In genomic region chr1:71651315-71651714, GRCm38 (mm10) we compare ENCODE assay signal across 8 mouse cellular contexts. TPM values are rescaled to one million over a fixed set of nuclear protein-coding genes. Genes with fewer than 3 reads are reported as not detected.
DNase-seq lines count a peak whose midpoint lies in the region; ATAC-seq and TF ChIP-seq lines count a peak whose summit lies in the region.

No protein-coding gene starts in this region.

- H3K9ac ChIP-seq in kidney, postnatal 0 days (ENCODE audit: low read depth, low read length): peak overlapping the region; percentile 46; the same call in 1 of the 2 replicates
- 0 out of 2 replicates have a peak overlapping the region, but pooled peaks have one; percentile 4 for H3K9ac ChIP-seq in embryonic facial prominence, embryonic 11.5 days (replicated peaks; ENCODE audit: low read length)
- no peak overlapping the region for H3K9ac ChIP-seq in hindbrain, postnatal 0 days (replicated peaks; ENCODE audit: low read length)
- no peak overlapping the region for H3K9ac ChIP-seq in neural tube, embryonic 12.5 days

- ATAC-seq in kidney, postnatal 0 days (replicated peaks; ENCODE audit: low FRiP score, low read depth): no peak
- no peak for ATAC-seq in embryonic facial prominence, embryonic 11.5 days (replicated peaks; ENCODE audit: insufficient number of reproducible peaks, low FRiP score, low TSS enrichment, low read depth)
- ATAC-seq in hindbrain, postnatal 0 days: no peak
- ATAC-seq in neural tube, embryonic 12.5 days (ENCODE audit: low FRiP score, low read depth): no peak

- H3K36me3 ChIP-seq in kidney, postnatal 0 days (ENCODE audit: insufficient read depth, low read length): no peaks in the 10 kb centered on the region
- H3K36me3 ChIP-seq in embryonic facial prominence, embryonic 11.5 days (replicated peaks; ENCODE audit: control insufficient read depth, insufficient read depth, low read depth, low read length): peaks cover 3% of the 10 kb centered on the region; the same call in 1 of the 2 replicates
- H3K36me3 ChIP-seq in hindbrain, postnatal 0 days (ENCODE audit: insufficient read depth, low read length): no peaks in the 10 kb centered on the region
- no peaks in the 10 kb centered on the region; the same call in 1 of the 2 replicates for H3K36me3 ChIP-seq in neural tube, embryonic 12.5 days
- H3K36me3 ChIP-seq in thymus, adult 2 months (ENCODE audit: control insufficient read depth, insufficient read depth, low read length): no peaks in the 10 kb centered on the region

- no peaks in the 10 kb centered on the region for H3K27me3 ChIP-seq in kidney, postnatal 0 days (ENCODE audit: insufficient read depth, low read length)
- no peaks in the 10 kb centered on the region for H3K27me3 ChIP-seq in embryonic facial prominence, embryonic 11.5 days (ENCODE audit: control insufficient read depth, insufficient read depth, low read length)
- 0 out of 2 replicates have a peak, but pooled peaks cover 4% of the 10 kb centered on the region for H3K27me3 ChIP-seq in hindbrain, postnatal 0 days (ENCODE audit: insufficient read depth, low read length)
- no peaks in the 10 kb centered on the region for H3K27me3 ChIP-seq in neural tube, embryonic 12.5 days (replicated peaks)
- H3K27me3 ChIP-seq in thymus, adult 2 months (ENCODE audit: control insufficient read depth, insufficient read depth, low read length): peaks cover 4% of the 10 kb centered on the region; the same call in 1 of the 2 replicates

- peak overlapping the region; percentile 28 for H3K4me3 ChIP-seq in kidney, postnatal 0 days (replicated peaks; ENCODE audit: low read depth, low read length)
- peak overlapping the region; percentile 71 for H3K4me3 ChIP-seq in embryonic facial prominence, embryonic 11.5 days (ENCODE audit: low read depth, low read length)
- H3K4me3 ChIP-seq in hindbrain, postnatal 0 days (ENCODE audit: low read length): no peak overlapping the region
- H3K4me3 ChIP-seq in neural tube, embryonic 12.5 days: peak overlapping the region; percentile 23; the same call in 1 of the 2 replicates
- H3K4me3 ChIP-seq in thymus, adult 2 months (ENCODE audit: control insufficient read depth, insufficient read depth, low read length): no peak overlapping the region

- H3K4me1 ChIP-seq in kidney, postnatal 0 days (replicated peaks; ENCODE audit: insufficient read depth, low read length): 0 out of 2 replicates have a peak, but pooled peaks cover 3% of the 10 kb centered on the region
- peaks cover 2% of the 10 kb centered on the region; the same call in 1 of the 2 replicates for H3K4me1 ChIP-seq in embryonic facial prominence, embryonic 11.5 days (ENCODE audit: control insufficient read depth, insufficient read depth, low read length)
- H3K4me1 ChIP-seq in hindbrain, postnatal 0 days (ENCODE audit: insufficient read depth, low read length): no peaks in the 10 kb centered on the region; the same call in 1 of the 2 replicates
- H3K4me1 ChIP-seq in neural tube, embryonic 12.5 days: peaks cover 13% of the 10 kb centered on the region; the same call in 1 of the 2 replicates
- peaks cover 12% of the 10 kb centered on the region; the same call in 1 of the 2 replicates for H3K4me1 ChIP-seq in thymus, adult 2 months (replicated peaks; ENCODE audit: control insufficient read depth, insufficient read depth, low read length)

- TF ChIP-seq POLR2A in thymus, adult 2 months (IDR thresholded peaks at IDR 0.05; ENCODE audit: control insufficient read depth, extremely low read depth, insufficient read depth, low read length, poor library complexity): no peak

- H3K27ac ChIP-seq in kidney, postnatal 0 days: peak overlapping the region; percentile 31; the same call in 1 of the 2 replicates
- H3K27ac ChIP-seq in embryonic facial prominence, embryonic 11.5 days (replicated peaks; ENCODE audit: low read depth, low read length): no peak overlapping the region
- no peak overlapping the region for H3K27ac ChIP-seq in hindbrain, postnatal 0 days
- no peak overlapping the region for H3K27ac ChIP-seq in neural tube, embryonic 12.5 days
- no peak overlapping the region for H3K27ac ChIP-seq in thymus, adult 2 months (ENCODE audit: control insufficient read depth, insufficient read depth, low read length)

- 38% methylated on average over 9 of the region's 9 CpGs for WGBS in kidney, postnatal 0 days
- WGBS in embryonic facial prominence, embryonic 11.5 days: 34% methylated on average over 9 of the region's 9 CpGs
- WGBS in hindbrain, postnatal 0 days: 50% methylated on average over 9 of the region's 9 CpGs
- WGBS in neural tube, embryonic 12.5 days: 31% methylated on average over 9 of the region's 9 CpGs
- 78% methylated on average over 9 of the region's 9 CpGs for WGBS in thymus, adult 2 months

- TF ChIP-seq CTCF in kidney, postnatal 0 days (IDR thresholded peaks at IDR 0.05; ENCODE audit: low read depth): no peak
- TF ChIP-seq CTCF in hindbrain, postnatal 0 days (IDR thresholded peaks at IDR 0.05; ENCODE audit: low read depth): no peak
- TF ChIP-seq CTCF in thymus, adult 2 months (IDR thresholded peaks at IDR 0.05; ENCODE audit: borderline replicate concordance, control insufficient read depth, extremely low read depth, insufficient read depth, low read length, poor library complexity): no peak

- peak; percentile 36 for DNase-seq in kidney, postnatal 0 days (ENCODE audit: low spot score)
- no peak for DNase-seq in kidney, adult 18-20 months
- peak; percentile 71 for DNase-seq in embryonic facial prominence, embryonic 11.5 days (ENCODE audit: low spot score)
- no peak for DNase-seq in hindbrain, postnatal 0 days (ENCODE audit: low spot score)
- no peak for DNase-seq in cerebellum, adult 18-20 months
- DNase-seq in thymus, adult 2 months: no peak
- no peak for DNase-seq in thymus, adult 18-20 months

- peak overlapping the region; percentile 77 for H3K4me2 ChIP-seq in kidney, postnatal 0 days (ENCODE audit: low read length)
- peak overlapping the region; percentile 45 for H3K4me2 ChIP-seq in embryonic facial prominence, embryonic 11.5 days (ENCODE audit: low read depth, low read length)
- H3K4me2 ChIP-seq in hindbrain, postnatal 0 days (ENCODE audit: low read depth, low read length): peak overlapping the region; percentile 19; the same call in 1 of the 2 replicates
- peak overlapping the region; percentile 93 for H3K4me2 ChIP-seq in neural tube, embryonic 12.5 days (replicated peaks)

- no peaks in the 10 kb centered on the region for H3K9me3 ChIP-seq in kidney, postnatal 0 days (replicated peaks; ENCODE audit: low read length)
- H3K9me3 ChIP-seq in embryonic facial prominence, embryonic 11.5 days (replicated peaks; ENCODE audit: control insufficient read depth, low read length): no peaks in the 10 kb centered on the region
- H3K9me3 ChIP-seq in hindbrain, postnatal 0 days (ENCODE audit: low read length): no peaks in the 10 kb centered on the region
- H3K9me3 ChIP-seq in neural tube, embryonic 12.5 days: no peaks in the 10 kb centered on the region

RNA-seq across cellular contexts. Expression of gene Fn1, which starts 1.7 kb away (rescaled TPM):
- 89.5 and 101 TPM in 2 replicates for polyA plus RNA-seq in kidney, postnatal 0 days (2015; fragmentation: Nextera tagmentation; extraction: Ambion mirVana)
- 125 TPM in 2 replicates for polyA plus RNA-seq in embryonic facial prominence, embryonic 11.5 days (2014; fragmentation: Nextera tagmentation; extraction: Ambion mirVana)
- 64.1 and 81.6 TPM in 2 replicates for total RNA-seq in hindbrain, postnatal 0 days (2014; rRNA removed)
- polyA plus RNA-seq in hindbrain, postnatal 0 days (2015; fragmentation: Nextera tagmentation; extraction: Ambion mirVana): 23.6 and 26.6 TPM in 2 replicates
- polyA plus RNA-seq in neural tube, embryonic 12.5 days (2016; fragmentation: Nextera tagmentation; extraction: Ambion mirVana): 79.4 and 80.2 TPM in 2 replicates
- polyA plus RNA-seq in thymus, adult 2 months (2012; rRNA removed): 29.6 and 31.3 TPM in 2 replicates

Comparison
In these comparisons a context has a peak if more than half of its experiments do, and no peak if none do; other contexts are left out.
1. DNase-seq: peak in kidney, postnatal 0 days (single experiment) and embryonic facial prominence, embryonic 11.5 days (single experiment); none in kidney, adult 18-20 months (single experiment), hindbrain, postnatal 0 days (single experiment), cerebellum, adult 18-20 months (0 of 2), thymus, adult 2 months (single experiment) and thymus, adult 18-20 months (0 of 2).
2. H3K4me2 ChIP-seq: peak in every context shown above with its lines; median percentile 93 in neural tube, embryonic 12.5 days; 77 in kidney, postnatal 0 days; 45 in embryonic facial prominence, embryonic 11.5 days; 19 in hindbrain, postnatal 0 days.
3. H3K4me3 ChIP-seq: peak in kidney, postnatal 0 days (single experiment), embryonic facial prominence, embryonic 11.5 days (single experiment) and neural tube, embryonic 12.5 days (single experiment); none in hindbrain, postnatal 0 days (single experiment) and thymus, adult 2 months (single experiment).
4. H3K9ac ChIP-seq: peak in kidney, postnatal 0 days (single experiment) and embryonic facial prominence, embryonic 11.5 days (single experiment); none in hindbrain, postnatal 0 days (single experiment) and neural tube, embryonic 12.5 days (single experiment).